Comparison of ENCODE assay signal across 17 mouse cellular contexts in the genomic region with DNA sequence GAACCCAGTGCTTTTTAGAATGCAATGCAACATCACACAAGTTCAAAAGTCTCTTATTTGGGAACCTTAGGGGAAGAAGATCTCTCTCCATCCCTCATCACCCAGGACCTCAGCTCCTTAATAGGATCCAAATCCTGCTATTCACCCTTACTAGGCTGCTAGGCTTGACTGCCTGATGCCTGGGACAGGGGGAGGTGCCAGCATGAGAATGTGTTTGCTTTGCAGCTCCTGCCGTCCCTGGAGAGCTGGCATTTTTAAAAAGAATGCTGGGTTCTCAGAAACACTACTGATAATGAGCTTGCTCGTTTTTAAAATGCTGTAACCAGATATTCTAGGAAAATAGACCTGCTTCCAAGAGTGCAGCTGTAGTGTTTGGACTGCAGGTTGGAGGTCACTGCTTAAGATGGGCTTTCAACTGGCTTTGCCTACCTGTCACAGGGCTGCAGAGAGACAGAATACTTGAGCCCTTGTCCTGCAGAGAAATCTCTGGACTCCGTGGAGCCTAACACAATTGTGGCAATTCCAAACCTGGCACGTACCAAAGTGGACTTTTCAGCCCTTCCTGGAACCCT.
DNase-seq lines count a peak whose midpoint lies in the region; ATAC-seq and TF ChIP-seq lines count a peak whose summit lies in the region.
"Had no signal": no experiment of that assay in that cellular context is flagged by ENCODE, and none has a peak within 500 bp of the region (broad histone marks: within the 10 kb centered on the region; RNA-seq: fewer than 3 reads in every experiment).

No protein-coding gene starts in this region.

- peak overlapping the region; percentile 27; the same call in 1 of the 2 replicates for H3K27ac ChIP-seq in lung, embryonic 14.5 days (ENCODE audit: low read depth)
- no peak overlapping the region for H3K27ac ChIP-seq in embryonic facial prominence, embryonic 11.5 days (replicated peaks; ENCODE audit: low read depth, low read length)
- peak overlapping the region; percentile 16; the same call in 1 of the 2 replicates for H3K27ac ChIP-seq in limb, embryonic 13.5 days
- H3K27ac ChIP-seq in liver, embryonic 12.5 days: no peak overlapping the region
- H3K27ac ChIP-seq in intestine, embryonic 15.5 days: no peak overlapping the region
- H3K27ac ChIP-seq: forebrain, embryonic 15.5 days; heart, embryonic 13.5 days; limb, embryonic 15.5 days had no signal

- no peak for TF ChIP-seq CTCF in lung, embryonic 14.5 days (IDR thresholded peaks at IDR 0.05; ENCODE audit: low read depth)

- peak; percentile 58; the same call in 1 of the 2 replicates for ATAC-seq in lung, embryonic 14.5 days (ENCODE audit: insufficient read depth)
- no peak for ATAC-seq in embryonic facial prominence, embryonic 11.5 days (replicated peaks; ENCODE audit: insufficient number of reproducible peaks, low FRiP score, low TSS enrichment, low read depth)
- ATAC-seq in limb, embryonic 13.5 days (ENCODE audit: low FRiP score, low read depth): no peak
- ATAC-seq in liver, embryonic 12.5 days: no peak
- no peak for ATAC-seq in intestine, embryonic 15.5 days
- ATAC-seq: activated CD4-positive, CD25-positive, alpha-beta regulatory T cell, adult 4 months; forebrain, embryonic 15.5 days; hindbrain, embryonic 16.5 days; liver, postnatal 0 days; Patski had no signal

- H3K4me1 ChIP-seq in lung, embryonic 14.5 days (ENCODE audit: insufficient read depth): no peaks in the 10 kb centered on the region
- H3K4me1 ChIP-seq in embryonic facial prominence, embryonic 11.5 days (ENCODE audit: control insufficient read depth, insufficient read depth, low read length): no peaks in the 10 kb centered on the region
- peaks cover 14% of the 10 kb centered on the region for H3K4me1 ChIP-seq in limb, embryonic 13.5 days
- H3K4me1 ChIP-seq in liver, embryonic 12.5 days: no peaks in the 10 kb centered on the region
- H3K4me1 ChIP-seq in intestine, embryonic 15.5 days (replicated peaks): no peaks in the 10 kb centered on the region
- H3K4me1 ChIP-seq: forebrain, embryonic 15.5 days; megakaryocyte, embryonic 14.5 days had no signal

- no peaks in the 10 kb centered on the region for H3K36me3 ChIP-seq in lung, embryonic 14.5 days (ENCODE audit: insufficient read depth)
- H3K36me3 ChIP-seq in embryonic facial prominence, embryonic 11.5 days (replicated peaks; ENCODE audit: control insufficient read depth, insufficient read depth, low read depth, low read length): no peaks in the 10 kb centered on the region
- H3K36me3 ChIP-seq in limb, embryonic 13.5 days: no peaks in the 10 kb centered on the region
- no peaks in the 10 kb centered on the region for H3K36me3 ChIP-seq in liver, embryonic 12.5 days
- no peaks in the 10 kb centered on the region for H3K36me3 ChIP-seq in intestine, embryonic 15.5 days
- H3K36me3 ChIP-seq: forebrain, embryonic 15.5 days; heart, embryonic 13.5 days; limb, embryonic 15.5 days had no signal

- peak; percentile 44 for DNase-seq in lung, embryonic 14.5 days
- no peak for DNase-seq in lung, adult 18-20 months
- DNase-seq in embryonic facial prominence, embryonic 11.5 days (ENCODE audit: low spot score): peak; percentile 10
- peak; percentile 20 for DNase-seq in kidney, adult 9 months
- DNase-seq: cerebellum, adult 9-11 months; heart, postnatal 36 days; liver, postnatal 0 days had no signal

- no peaks in the 10 kb centered on the region for H3K27me3 ChIP-seq in lung, embryonic 14.5 days (ENCODE audit: insufficient read depth, low read length)
- no peaks in the 10 kb centered on the region for H3K27me3 ChIP-seq in embryonic facial prominence, embryonic 11.5 days (ENCODE audit: control insufficient read depth, insufficient read depth, low read length)
- H3K27me3 ChIP-seq in limb, embryonic 13.5 days: no peaks in the 10 kb centered on the region
- H3K27me3 ChIP-seq in liver, embryonic 12.5 days (replicated peaks): no peaks in the 10 kb centered on the region
- no peaks in the 10 kb centered on the region for H3K27me3 ChIP-seq in intestine, embryonic 15.5 days (replicated peaks)
- H3K27me3 ChIP-seq: forebrain, embryonic 15.5 days; heart, embryonic 13.5 days; limb, embryonic 15.5 days; megakaryocyte, embryonic 14.5 days; Patski had no signal

- WGBS in lung, embryonic 14.5 days: 33% methylated on average over 4 of the region's 4 CpGs
- WGBS in embryonic facial prominence, embryonic 11.5 days: 35% methylated on average over 4 of the region's 4 CpGs
- 32% methylated on average over 4 of the region's 4 CpGs for WGBS in limb, embryonic 13.5 days
- WGBS in liver, embryonic 12.5 days (ENCODE audit: insufficient replicate concordance): 43% methylated on average over 4 of the region's 4 CpGs
- WGBS in intestine, embryonic 15.5 days: 53% methylated on average over 4 of the region's 4 CpGs

- H3K9me3 ChIP-seq in lung, embryonic 14.5 days (ENCODE audit: low read depth, low read length): no peaks in the 10 kb centered on the region
- no peaks in the 10 kb centered on the region for H3K9me3 ChIP-seq in embryonic facial prominence, embryonic 11.5 days (replicated peaks; ENCODE audit: control insufficient read depth, low read length)
- no peaks in the 10 kb centered on the region for H3K9me3 ChIP-seq in limb, embryonic 13.5 days
- H3K9me3 ChIP-seq in liver, embryonic 12.5 days (replicated peaks): no peaks in the 10 kb centered on the region
- H3K9me3 ChIP-seq in intestine, embryonic 15.5 days: no peaks in the 10 kb centered on the region
- H3K9me3 ChIP-seq: forebrain, embryonic 15.5 days; heart, embryonic 13.5 days; limb, embryonic 15.5 days had no signal

- H3K9ac ChIP-seq in lung, embryonic 14.5 days: no peak overlapping the region
- H3K9ac ChIP-seq in embryonic facial prominence, embryonic 11.5 days (replicated peaks; ENCODE audit: low read length): no peak overlapping the region
- no peak overlapping the region for H3K9ac ChIP-seq in limb, embryonic 13.5 days
- no peak overlapping the region for H3K9ac ChIP-seq in liver, embryonic 12.5 days
- H3K9ac ChIP-seq in intestine, embryonic 15.5 days: no peak overlapping the region
- H3K9ac ChIP-seq: forebrain, embryonic 15.5 days; heart, embryonic 13.5 days; limb, embryonic 15.5 days; liver, postnatal 0 days had no signal

- no peak overlapping the region for H3K4me2 ChIP-seq in lung, embryonic 14.5 days
- H3K4me2 ChIP-seq in embryonic facial prominence, embryonic 11.5 days (ENCODE audit: low read depth, low read length): no peak overlapping the region
- H3K4me2 ChIP-seq in limb, embryonic 13.5 days (replicated peaks): no peak overlapping the region
- no peak overlapping the region for H3K4me2 ChIP-seq in liver, embryonic 12.5 days
- no peak overlapping the region for H3K4me2 ChIP-seq in intestine, embryonic 15.5 days (replicated peaks)
- H3K4me2 ChIP-seq: forebrain, embryonic 15.5 days; heart, embryonic 13.5 days; limb, embryonic 15.5 days had no signal

- no peak overlapping the region for H3K4me3 ChIP-seq in lung, embryonic 14.5 days (ENCODE audit: low read depth, low read length)
- no peak overlapping the region for H3K4me3 ChIP-seq in embryonic facial prominence, embryonic 11.5 days (ENCODE audit: low read depth, low read length)
- H3K4me3 ChIP-seq in limb, embryonic 13.5 days: no peak overlapping the region
- no peak overlapping the region for H3K4me3 ChIP-seq in liver, embryonic 12.5 days
- H3K4me3 ChIP-seq in intestine, embryonic 15.5 days (replicated peaks): no peak overlapping the region
- H3K4me3 ChIP-seq: forebrain, embryonic 15.5 days; heart, embryonic 13.5 days; limb, embryonic 15.5 days; megakaryocyte, embryonic 14.5 days had no signal

Comparison
In these comparisons a context has a peak if more than half of its experiments do, and no peak if none do; other contexts are left out.
1. DNase-seq: peak in lung, embryonic 14.5 days (single experiment), embryonic facial prominence, embryonic 11.5 days (single experiment) and kidney, adult 9 months (single experiment); none in lung, adult 18-20 months (0 of 2).
2. H3K27ac ChIP-seq: peak in lung, embryonic 14.5 days (single experiment) and limb, embryonic 13.5 days (single experiment); none in embryonic facial prominence, embryonic 11.5 days (single experiment), liver, embryonic 12.5 days (single experiment) and intestine, embryonic 15.5 days (single experiment).